Mouse (Mus musculus) limb, embryonic 13.5 days (tissue): Measurements from ENCODE around the gene Naa11. TPM values are rescaled to one million over a fixed set of nuclear protein-coding genes. Genes with fewer than 3 reads are reported as not detected.

Experiments used
- ATAC-seq: fragments of 200-750 bp; cut with Nextera tagmentation; 2 replicates; pipeline ENCODE4 v1.8.0; 2017; ENCODE audit warnings: low read depth, moderate number of reproducible peaks, moderate TSS enrichment; ENCODE audit not compliant: low FRiP score
- H3K27ac ChIP-seq: fragments of 300-500 bp; sonication (generic); 2 replicates; pipeline ENCODE4 v1.5.1; 2015; ENCODE audit warnings: inconsistent platforms, mild to moderate bottlenecking, moderate library complexity
- H3K27me3 ChIP-seq: fragments of 300-500 bp; sonication (generic); 2 replicates; pipeline ENCODE4 v1.6.1; 2015; ENCODE audit warnings: mild to moderate bottlenecking, inconsistent platforms
- H3K36me3 ChIP-seq: fragments of 300-500 bp; sonication (generic); 2 replicates; pipeline ENCODE4 v1.6.1; 2015; ENCODE audit warnings: inconsistent platforms, mild to moderate bottlenecking, moderate library complexity
- H3K4me1 ChIP-seq: fragments of 300-500 bp; sonication (generic); 2 replicates; pipeline ENCODE4 v1.6.1; 2015; ENCODE audit warnings: inconsistent platforms
- H3K4me2 ChIP-seq: fragments of 300-500 bp; sonication (generic); replicated peaks from 2 replicates; pipeline ENCODE4 v1.6.1; 2015; ENCODE audit warnings: inconsistent platforms, mild to moderate bottlenecking, moderate library complexity
- H3K4me3 ChIP-seq: fragments of 300-500 bp; sonication (generic); 2 replicates; pipeline ENCODE4 v1.5.1; 2015; ENCODE audit warnings: moderate library complexity, mild to moderate bottlenecking, inconsistent platforms
- H3K9ac ChIP-seq: fragments of 300-500 bp; sonication (generic); 2 replicates; pipeline ENCODE4 v1.6.1; 2015; ENCODE audit warnings: mild to moderate bottlenecking, inconsistent platforms
- H3K9me3 ChIP-seq: fragments of 300-500 bp; sonication (generic); 2 replicates; pipeline ENCODE4 v1.6.1; 2016; ENCODE audit warnings: inconsistent platforms
- WGBS: fragments of 180-500 bp; shearing (Covaris S2); methylation state at CpG from one replicate; pipeline ENCODE4 v1.1.7; 2015; 5-methylcytosine and 5-hydroxymethylcytosine counted together
- polyA plus RNA-seq: library from polyadenylated mRNA; unstranded; fragments of >200 nt; fragmentation: Nextera tagmentation; extraction: Ambion mirVana; gene quantifications from 2 replicates; pipeline ENCODE4 v1.2.1, GENCODE M21; 2015

The Naa11 gene
- not detected in 2 replicates for polyA plus RNA-seq

DNA sequence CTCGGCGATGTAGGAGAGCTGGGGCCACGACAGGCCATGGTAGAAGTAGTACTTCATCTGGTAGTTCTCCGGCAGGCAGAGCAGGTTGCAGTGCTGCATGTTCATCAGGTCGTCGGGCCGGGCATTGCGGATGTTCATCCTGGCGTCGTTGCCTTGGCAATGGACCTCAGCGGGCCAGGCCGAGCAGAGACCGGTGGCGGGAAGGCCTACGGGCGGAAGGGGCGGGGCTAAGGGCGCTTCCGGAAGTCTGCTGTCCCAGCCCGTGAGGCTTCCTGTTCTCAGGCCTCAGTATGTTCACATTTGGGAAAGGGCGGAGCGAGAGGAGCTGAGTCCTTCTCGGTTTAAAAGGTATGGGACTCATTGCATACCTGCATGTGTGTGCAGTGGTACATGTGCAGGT is at the start of gene Naa11:
Naa11 (minus strand) TSS at position 220 of the 400 bp plus-strand sequence.
- Histone ChIP-seq H3K9me3 (no peaks in the 10 kb centered on the region), H3K4me3 (no peak within 1 kb of the TSS), H3K4me2 (no peak within 1 kb of the TSS), H3K27ac (no peak within 1 kb of the TSS), H3K27me3 (no peaks in the 10 kb centered on the region), H3K4me1 (no peaks in the 10 kb centered on the region), H3K36me3 (no peaks in the 10 kb centered on the region), H3K9ac (no peak within 1 kb of the TSS)
- no peak for ATAC-seq
- WGBS: 93% methylated on average over 23 of the region's 23 CpGs

DNA sequence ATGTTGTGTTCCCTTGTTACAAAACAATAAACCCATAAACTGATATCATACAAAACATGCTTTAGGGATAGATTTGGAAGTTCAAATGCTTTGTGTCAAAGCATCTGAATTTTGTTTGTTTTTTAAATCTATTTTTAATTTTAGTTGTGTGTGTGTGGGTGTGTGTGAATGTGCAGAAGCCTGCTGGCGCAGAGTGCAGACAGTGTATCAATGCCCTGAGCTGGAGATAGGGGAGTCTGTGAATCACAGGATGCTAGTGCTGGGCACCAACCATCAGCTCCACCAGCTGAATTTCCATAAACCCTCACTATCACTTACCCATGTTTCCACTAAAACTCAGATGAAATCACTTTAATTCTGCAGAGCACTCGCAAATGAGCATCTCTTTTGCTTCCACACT is 40.3 kb upstream of the Naa11 start:
- Histone ChIP-seq H3K27ac (no peak overlapping the region), H3K4me2 (no peak overlapping the region), H3K4me3 (no peak overlapping the region), H3K4me1 (no peaks in the 10 kb centered on the region), H3K36me3 (no peaks in the 10 kb centered on the region), H3K9me3 (no peaks in the 10 kb centered on the region), H3K9ac (no peak overlapping the region), H3K27me3 (no peaks in the 10 kb centered on the region)
- WGBS: 85% methylated on average over 2 of the region's 2 CpGs
- ATAC-seq: no peak

DNA sequence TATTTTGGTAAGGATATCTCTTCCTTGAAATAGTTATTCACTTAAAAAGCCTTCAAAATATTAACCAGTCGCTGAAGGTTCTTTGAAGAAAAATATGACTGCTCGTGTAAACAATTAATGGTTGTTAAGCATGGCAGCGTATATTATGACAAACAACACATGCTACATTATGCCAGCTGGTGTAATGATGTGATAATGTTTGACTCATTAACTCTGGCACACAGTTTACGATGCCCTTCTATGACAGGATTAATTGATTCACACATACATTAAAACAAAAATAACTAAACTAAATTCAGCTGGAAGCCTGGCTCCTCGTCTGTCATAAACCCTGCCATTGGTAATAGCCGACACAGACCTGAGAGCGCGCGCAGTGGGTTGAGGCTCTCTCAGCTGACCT is 37.8 kb upstream of the Naa11 start:
- Histone ChIP-seq H3K27ac (no peak overlapping the region), H3K36me3 (no peaks in the 10 kb centered on the region), H3K4me3 (no peak overlapping the region), H3K4me2 (no peak overlapping the region), H3K9ac (no peak overlapping the region), H3K27me3 (no peaks in the 10 kb centered on the region; the same call in 1 of the 2 replicates), H3K9me3 (no peaks in the 10 kb centered on the region), H3K4me1 (no peaks in the 10 kb centered on the region)
- ATAC-seq: no peak
- WGBS: 41% methylated on average over 9 of the region's 9 CpGs

DNA sequence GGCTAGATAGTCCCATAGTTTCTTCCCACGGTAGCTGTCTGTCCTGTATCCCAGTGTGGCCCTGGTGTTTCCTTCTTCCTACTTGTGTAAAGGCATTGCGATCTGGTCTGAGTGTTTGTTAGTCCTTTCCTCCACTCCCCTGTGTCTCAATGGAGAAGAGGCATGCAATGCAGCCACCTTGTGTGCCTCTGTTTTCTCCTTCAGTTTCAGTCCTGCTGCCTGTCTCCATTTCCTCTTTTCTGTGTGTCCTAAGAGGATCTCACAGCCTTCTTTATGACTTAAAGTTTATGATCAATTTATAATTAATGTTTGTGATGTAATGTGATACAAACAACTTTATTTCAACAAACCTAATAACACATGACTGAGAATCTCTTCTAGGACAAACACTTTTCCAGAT is 29.5 kb upstream of the Naa11 start:
- H3K27me3 ChIP-seq: no peaks in the 10 kb centered on the region
- H3K27ac ChIP-seq: no peak overlapping the region
- H3K9me3 ChIP-seq: no peaks in the 10 kb centered on the region
- H3K36me3 ChIP-seq: no peaks in the 10 kb centered on the region
- WGBS: 97% methylated on average over 2 of the region's 2 CpGs
- no peak for ATAC-seq
- H3K4me3 ChIP-seq: no peak overlapping the region
- no peaks in the 10 kb centered on the region for H3K4me1 ChIP-seq
- no peak overlapping the region for H3K4me2 ChIP-seq
- H3K9ac ChIP-seq: no peak overlapping the region

DNA sequence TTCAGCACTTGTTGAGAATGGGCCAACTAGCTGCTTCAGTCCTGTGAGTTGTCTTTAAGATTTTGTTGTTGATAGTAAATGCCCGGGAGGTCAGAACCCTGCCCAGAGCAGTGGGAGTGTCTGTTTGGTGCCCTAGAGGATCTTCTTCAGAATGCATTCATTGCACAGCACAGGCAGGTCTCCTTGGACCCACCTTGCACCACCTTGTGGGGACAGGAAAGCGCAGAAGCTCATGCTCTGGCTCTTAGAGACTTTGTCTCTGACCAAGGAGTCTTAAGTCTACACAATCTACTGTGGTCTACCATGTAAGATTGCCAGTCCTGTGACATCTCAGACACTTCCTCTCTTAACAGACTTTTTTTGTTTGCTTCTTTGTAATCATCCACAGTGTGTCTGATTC is 25.0 kb upstream of the Naa11 start:
- Histone ChIP-seq H3K4me3 (no peak overlapping the region), H3K27ac (no peak overlapping the region), H3K4me1 (no peaks in the 10 kb centered on the region), H3K9me3 (no peaks in the 10 kb centered on the region), H3K27me3 (no peaks in the 10 kb centered on the region), H3K4me2 (no peak overlapping the region), H3K36me3 (no peaks in the 10 kb centered on the region), H3K9ac (no peak overlapping the region)
- ATAC-seq: no peak
- 61% methylated on average over 2 of the region's 2 CpGs for WGBS

DNA sequence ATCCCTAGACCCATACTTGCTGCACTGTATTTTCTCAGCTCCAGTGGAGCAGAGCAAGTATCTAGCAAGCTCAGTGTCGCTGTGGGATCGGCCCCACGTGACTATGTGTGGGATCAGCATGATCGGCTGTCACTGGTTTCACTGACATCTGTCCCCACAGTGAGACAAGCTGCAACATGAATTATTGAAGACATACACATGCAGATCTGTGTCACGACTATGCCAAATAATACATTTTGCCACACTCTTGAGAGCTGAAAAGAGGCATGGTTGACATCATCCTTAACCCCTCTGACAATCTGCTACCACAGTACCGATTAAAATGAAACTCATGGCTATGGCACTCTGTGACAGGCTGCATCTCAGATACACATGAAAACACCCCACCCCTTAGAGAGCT is 23.7 kb upstream of the Naa11 start:
- Histone ChIP-seq H3K4me2 (no peak overlapping the region), H3K36me3 (no peaks in the 10 kb centered on the region), H3K4me1 (no peaks in the 10 kb centered on the region), H3K27me3 (no peaks in the 10 kb centered on the region), H3K27ac (no peak overlapping the region), H3K9ac (no peak overlapping the region), H3K4me3 (no peak overlapping the region), H3K9me3 (no peaks in the 10 kb centered on the region)
- no peak for ATAC-seq
- WGBS: 89% methylated on average over 6 of the region's 6 CpGs

DNA sequence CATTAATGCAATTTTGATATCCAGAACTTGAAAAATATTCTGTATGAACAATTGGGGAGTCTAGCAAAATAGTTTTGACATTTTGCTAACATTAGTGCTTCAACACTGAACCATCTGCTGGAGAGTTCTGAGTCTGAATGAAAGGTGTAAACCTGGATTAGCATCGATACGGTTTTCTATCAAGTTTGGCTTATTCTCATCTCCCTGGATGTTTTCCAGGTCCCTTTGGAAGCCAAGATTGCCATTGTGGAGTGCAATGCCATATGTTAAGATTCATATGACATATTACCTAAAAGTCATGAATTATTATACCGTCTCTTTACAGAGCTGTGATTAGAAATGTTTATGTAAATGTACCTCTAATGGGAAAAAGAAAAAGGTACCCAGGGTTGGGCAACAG is 21.5 kb upstream of the Naa11 start:
- no peaks in the 10 kb centered on the region for H3K36me3 ChIP-seq
- ATAC-seq: no peak
- WGBS: 84% methylated on average over 3 of the region's 3 CpGs
- H3K27me3 ChIP-seq: no peaks in the 10 kb centered on the region
- H3K27ac ChIP-seq: no peak overlapping the region
- H3K4me1 ChIP-seq: no peaks in the 10 kb centered on the region
- no peak overlapping the region for H3K4me3 ChIP-seq
- no peaks in the 10 kb centered on the region for H3K9me3 ChIP-seq
- H3K4me2 ChIP-seq: no peak overlapping the region
- H3K9ac ChIP-seq: no peak overlapping the region

DNA sequence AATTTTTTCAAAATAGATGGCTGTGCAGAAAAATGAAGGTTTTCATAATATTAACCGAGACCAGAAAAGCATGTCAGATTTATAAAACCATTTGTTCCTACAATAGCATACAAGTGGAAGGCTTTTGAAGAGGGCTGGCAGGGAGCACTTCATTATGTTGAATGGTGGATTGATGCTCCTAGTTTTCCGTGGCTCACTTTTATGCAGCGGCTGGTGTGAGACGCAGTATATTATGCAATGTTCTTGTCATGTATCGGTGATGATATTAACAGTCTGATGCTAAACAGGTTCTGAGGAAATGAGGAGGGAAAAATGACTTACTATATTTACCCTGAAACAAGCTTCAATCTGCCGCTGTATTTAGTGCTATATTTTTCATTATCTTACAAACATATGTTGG is 18.0 kb upstream of the Naa11 start:
- ATAC-seq: no peak
- H3K9me3 ChIP-seq: no peaks in the 10 kb centered on the region
- H3K27ac ChIP-seq: no peak overlapping the region
- no peak overlapping the region for H3K4me2 ChIP-seq
- H3K4me1 ChIP-seq: no peaks in the 10 kb centered on the region
- 86% methylated on average over 6 of the region's 6 CpGs for WGBS
- H3K9ac ChIP-seq: no peak overlapping the region
- no peaks in the 10 kb centered on the region for H3K27me3 ChIP-seq
- H3K4me3 ChIP-seq: no peak overlapping the region
- H3K36me3 ChIP-seq: no peaks in the 10 kb centered on the region

DNA sequence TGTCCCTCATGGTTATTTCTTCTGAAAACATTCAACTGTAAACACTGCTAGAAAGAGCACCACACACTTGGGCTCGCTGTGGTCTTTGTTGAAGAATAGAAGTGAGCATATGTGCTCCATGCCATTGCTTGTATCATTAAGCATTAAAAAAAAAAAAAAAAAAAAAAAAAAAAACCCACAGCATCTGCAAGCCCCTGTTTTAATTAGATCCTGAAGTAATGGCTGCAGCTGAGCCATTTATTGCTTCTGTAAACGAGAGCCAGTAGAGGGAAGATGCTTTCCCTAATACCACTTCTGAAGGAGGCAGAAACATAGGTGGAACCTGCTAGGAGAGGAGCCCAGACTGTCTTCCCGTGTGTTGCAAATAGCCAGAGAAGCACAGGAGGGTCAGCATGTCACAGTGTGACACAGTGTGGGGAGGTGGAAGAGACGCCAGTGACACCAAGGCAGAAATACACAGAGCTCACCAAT is 17.1 kb upstream of the Naa11 start:
- WGBS: 35% methylated on average over 4 of the region's 4 CpGs
- no peak overlapping the region for H3K27ac ChIP-seq
- H3K9ac ChIP-seq: no peak overlapping the region
- H3K9me3 ChIP-seq: no peaks in the 10 kb centered on the region
- no peak overlapping the region for H3K4me2 ChIP-seq
- H3K36me3 ChIP-seq: no peaks in the 10 kb centered on the region
- H3K27me3 ChIP-seq: no peaks in the 10 kb centered on the region
- H3K4me1 ChIP-seq: no peaks in the 10 kb centered on the region
- H3K4me3 ChIP-seq: no peak overlapping the region
- ATAC-seq: no peak

DNA sequence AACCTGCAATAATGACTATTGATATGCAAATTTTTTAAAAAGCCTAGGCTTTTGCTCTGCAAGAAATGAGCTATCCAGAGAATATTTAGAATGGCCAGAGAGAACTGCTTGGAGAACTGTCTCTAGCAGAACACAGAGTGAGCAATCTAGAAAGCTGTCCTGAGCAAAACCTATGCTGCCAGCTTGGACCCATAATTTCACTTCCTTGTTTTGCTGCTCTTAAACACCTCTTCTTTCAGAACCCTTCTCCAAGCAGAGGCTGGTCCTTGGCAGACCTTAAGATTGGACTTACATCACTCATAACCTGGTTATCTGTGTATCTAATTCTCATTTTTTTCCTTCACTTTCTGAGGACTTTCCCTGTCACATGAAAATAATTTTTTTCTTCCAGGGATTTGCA is 8.9 kb upstream of the Naa11 start:
- Histone ChIP-seq H3K27ac (no peak overlapping the region), H3K4me2 (no peak overlapping the region), H3K9ac (no peak overlapping the region), H3K27me3 (no peaks in the 10 kb centered on the region), H3K4me1 (no peaks in the 10 kb centered on the region), H3K36me3 (no peaks in the 10 kb centered on the region), H3K9me3 (no peaks in the 10 kb centered on the region), H3K4me3 (no peak overlapping the region)
- no peak for ATAC-seq

DNA sequence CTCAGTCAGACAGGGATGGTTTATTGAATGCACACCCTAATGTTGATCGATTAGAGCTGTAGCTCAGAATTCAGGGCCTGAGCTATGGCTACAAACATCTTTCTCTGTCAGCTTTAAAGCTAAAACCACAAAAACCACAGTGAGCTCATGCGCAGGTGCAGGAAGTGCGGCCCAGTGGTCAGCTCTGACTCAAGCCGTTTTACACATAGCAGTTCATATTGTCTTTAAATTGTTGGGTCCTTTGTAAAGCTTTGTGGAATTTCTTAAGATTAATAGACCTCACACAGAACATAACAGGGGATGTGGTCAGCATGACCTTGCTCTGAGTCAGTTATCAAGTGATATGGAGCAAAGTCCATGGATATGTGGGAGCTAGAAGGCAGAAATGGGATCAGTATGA is 5.4 kb upstream of the Naa11 start:
- Histone ChIP-seq H3K9me3 (no peaks in the 10 kb centered on the region), H3K36me3 (no peaks in the 10 kb centered on the region), H3K4me1 (no peaks in the 10 kb centered on the region), H3K27me3 (no peaks in the 10 kb centered on the region), H3K4me3 (no peak overlapping the region), H3K4me2 (no peak overlapping the region), H3K27ac (no peak overlapping the region), H3K9ac (no peak overlapping the region)
- WGBS: 89% methylated on average over 4 of the region's 4 CpGs
- ATAC-seq: no peak

DNA sequence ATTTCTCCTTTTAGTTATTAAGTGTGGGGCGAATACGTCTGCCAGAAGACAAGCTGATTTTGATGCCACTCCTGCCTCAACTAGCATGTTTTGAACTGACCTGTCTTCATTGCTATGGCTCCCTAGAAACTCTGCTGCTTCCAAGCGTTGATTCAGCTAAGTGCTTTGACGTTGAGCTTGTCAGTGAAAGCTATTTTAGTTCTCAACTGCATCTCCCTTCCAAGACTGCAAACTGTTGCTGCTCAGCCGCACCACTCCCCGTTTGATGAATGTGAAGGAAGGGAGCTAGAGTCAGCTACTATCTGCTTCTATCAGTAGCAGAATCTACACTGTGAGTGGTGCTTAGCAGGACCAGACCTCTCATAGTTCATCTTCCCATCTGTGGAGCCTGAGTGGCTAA is 4.6 kb downstream of the Naa11 start:
- no peak overlapping the region for H3K4me3 ChIP-seq
- no peak overlapping the region for H3K9ac ChIP-seq
- 78% methylated on average over 6 of the region's 6 CpGs for WGBS
- H3K36me3 ChIP-seq: no peaks in the 10 kb centered on the region
- no peak for ATAC-seq
- no peak overlapping the region for H3K4me2 ChIP-seq
- H3K27ac ChIP-seq: no peak overlapping the region
- H3K9me3 ChIP-seq: no peaks in the 10 kb centered on the region
- H3K27me3 ChIP-seq: no peaks in the 10 kb centered on the region
- no peaks in the 10 kb centered on the region for H3K4me1 ChIP-seq

DNA sequence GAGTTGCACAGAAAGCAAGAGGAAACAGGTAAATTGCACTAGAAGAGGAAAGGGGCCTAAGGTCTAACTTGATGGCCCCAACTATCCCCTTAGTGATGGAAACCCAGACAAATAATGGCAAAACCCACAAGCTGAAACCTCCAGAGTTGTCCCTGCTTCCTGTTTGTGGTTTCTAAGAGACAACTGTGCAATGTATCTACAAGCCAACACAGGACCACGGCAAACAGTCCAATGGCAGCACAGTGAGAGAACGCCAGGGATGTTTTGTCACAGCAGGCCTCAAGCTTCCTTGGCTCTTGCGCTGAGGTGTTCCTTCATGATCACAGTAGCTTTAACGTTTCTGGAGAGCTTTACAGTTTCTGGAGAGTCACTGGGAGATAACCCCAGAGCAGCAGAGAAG is 7.8 kb downstream of the Naa11 start:
- Histone ChIP-seq H3K4me1 (no peaks in the 10 kb centered on the region), H3K27ac (no peak overlapping the region), H3K27me3 (no peaks in the 10 kb centered on the region), H3K9me3 (no peaks in the 10 kb centered on the region), H3K36me3 (no peaks in the 10 kb centered on the region), H3K9ac (no peak overlapping the region), H3K4me2 (no peak overlapping the region), H3K4me3 (no peak overlapping the region)
- ATAC-seq: no peak
- WGBS: 78% methylated on average over 4 of the region's 4 CpGs
